Mouse (Mus musculus) stomach, postnatal 0 days (tissue): ENCODE measurements around the gene Cdk5rap3.

ENCODE experiments used
- CTCF ChIP-seq: IDR thresholded peaks from 2 replicates; pipeline ENCODE4 v1.5.1; 2016; ENCODE audit warnings: antibody characterized with exemption, low read depth, mild to moderate bottlenecking, moderate library complexity
- EP300 ChIP-seq: optimal IDR thresholded peaks from 2 replicates; pipeline ENCODE3; 2016; ENCODE audit warnings: antibody characterized with exemption

DNA sequence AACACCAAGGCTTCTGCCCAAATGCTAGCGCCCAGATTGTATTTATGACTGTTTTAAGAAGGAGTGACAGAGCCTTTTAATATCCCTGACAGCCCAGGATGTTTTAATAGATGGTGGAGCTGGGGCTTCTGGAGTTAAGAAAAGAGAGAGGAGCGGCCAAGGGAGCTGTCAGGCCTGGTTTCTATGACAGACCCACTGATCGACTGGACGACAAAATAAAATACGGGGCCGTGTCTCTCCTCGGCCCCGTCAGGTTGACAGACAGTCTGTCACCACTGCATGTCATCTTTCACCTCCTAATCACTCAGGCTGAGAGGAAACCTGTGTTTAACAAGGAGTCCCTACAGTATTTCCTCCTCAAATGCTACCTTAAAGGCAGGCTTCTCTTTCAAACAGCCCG is 15.0 kb downstream of the Cdk5rap3 start:
- TF ChIP-seq CTCF, result no peak
- no peak for TF ChIP-seq EP300
